Mouse (Mus musculus) MEL (cell line): ENCODE measurements at regions not wholly inside any gene's neighbourhood (a gene's known extent, or its start where the extent isn't known, plus 50 kb on each side); places are given as distances from the start of the nearest gene placed in this dataset.

Experiments
- DNase-seq: peaks from one replicate; pipeline ENCODE4 v3.0.0; 2011; ENCODE audit warnings: low read depth, low spot score
- H3K27ac ChIP-seq: 2 replicates; pipeline ENCODE4 v1.5.1; 2012; ENCODE audit warnings: low read depth, mild to moderate bottlenecking, control low read depth, low read length, moderate library complexity; ENCODE audit not compliant: control insufficient read depth
- H3K27me3 ChIP-seq, 2 experiments: fragments of 150-350 bp in 1 of 2; sonication (generic) in 1 of 2; 2 replicates each; pipeline ENCODE4 v1.6.1; 2012; ENCODE audit warnings: low read length in 2 of 2, mild to moderate bottlenecking in 2 of 2, improper control_type of control experiment in 1 of 2, moderate library complexity in 1 of 2; ENCODE audit not compliant: insufficient read depth in 2 of 2, control insufficient read depth in 1 of 2
- H3K36me3 ChIP-seq, 2 experiments: 2 replicates each; pipeline ENCODE4 v1.6.1; 2012 to 2014; ENCODE audit warnings: low read length in 2 of 2, improper control_type of control experiment in 1 of 2, inconsistent platforms in 1 of 2, mild to moderate bottlenecking in 1 of 2; ENCODE audit not compliant: insufficient read depth in 2 of 2, control insufficient read depth in 1 of 2
- H3K4me1 ChIP-seq, 2 experiments: fragments of 150-350 bp in 1 of 2; sonication (generic) in 1 of 2; 2 replicates each; pipeline ENCODE4 v1.6.1; 2012; ENCODE audit warnings: low read length in 2 of 2, improper control_type of control experiment in 1 of 2, mild to moderate bottlenecking in 1 of 2; ENCODE audit not compliant: insufficient read depth in 2 of 2, control insufficient read depth in 1 of 2
- H3K4me3 ChIP-seq, 2 experiments: fragments of 150-350 bp in 1 of 2; sonication (generic) in 1 of 2; 2 replicates each; pipeline ENCODE4 v1.5.1; 2012; ENCODE audit warnings: low read depth in 2 of 2, low read length in 2 of 2, mild to moderate bottlenecking in 2 of 2, moderate library complexity in 2 of 2, control low read depth in 1 of 2, improper control_type of control experiment in 1 of 2; ENCODE audit not compliant: control insufficient read depth in 1 of 2, insufficient read depth in 1 of 2
- H3K79me2 ChIP-seq: 2 replicates; pipeline ENCODE4 v1.6.1; 2012; ENCODE audit warnings: mild to moderate bottlenecking, low read length, moderate library complexity; ENCODE audit not compliant: control insufficient read depth, poor library complexity, insufficient read depth
- H3K9ac ChIP-seq: 2 replicates; pipeline ENCODE4 v1.6.1; 2012; ENCODE audit warnings: low read depth, mild to moderate bottlenecking, control low read depth, low read length, moderate library complexity; ENCODE audit not compliant: control insufficient read depth, poor library complexity, severe bottlenecking
- H3K9me3 ChIP-seq: fragments of 150-350 bp; sonication (generic); replicated peaks from 2 replicates; pipeline ENCODE4 v1.6.1; 2012; ENCODE audit warnings: mild to moderate bottlenecking, low read length, improper control_type of control experiment, moderate library complexity; ENCODE audit not compliant: insufficient read depth
- BHLHE40 ChIP-seq: IDR thresholded peaks from 2 replicates; pipeline ENCODE4 v1.6.1; 2012; ENCODE audit warnings: low read depth, mild to moderate bottlenecking, inconsistent platforms, low read length, improper control_type of control experiment, borderline replicate concordance
- E2F4 ChIP-seq: IDR thresholded peaks from 2 replicates; pipeline ENCODE4 v1.6.1; 2011; ENCODE audit warnings: low read depth, low read length, improper control_type of control experiment, borderline replicate concordance
- ELF1 ChIP-seq: IDR thresholded peaks from 2 replicates; pipeline ENCODE4 v1.6.1; 2014; ENCODE audit warnings: low read depth, mild to moderate bottlenecking, inconsistent platforms, low read length, improper control_type of control experiment, moderate library complexity
- EP300 ChIP-seq, 2 experiments: IDR thresholded peaks; 2 replicates each; pipeline ENCODE4 v1.6.1; 2011; ENCODE audit warnings: improper control_type of control experiment in 2 of 2, low read length in 2 of 2, low read depth in 1 of 2, mild to moderate bottlenecking in 1 of 2
- ETS1 ChIP-seq: IDR thresholded peaks from 2 replicates; pipeline ENCODE4 v1.6.1; 2012; ENCODE audit warnings: low read depth, mild to moderate bottlenecking, inconsistent platforms, low read length, improper control_type of control experiment, moderate library complexity
- GATA1 ChIP-seq: IDR thresholded peaks from 2 replicates; pipeline ENCODE4 v1.6.1; 2011; ENCODE audit warnings: low read depth, low read length, improper control_type of control experiment
- JUND ChIP-seq: IDR thresholded peaks from 2 replicates; pipeline ENCODE4 v1.6.1; 2011; ENCODE audit warnings: low read depth, mild to moderate bottlenecking, improper control_type of control experiment, low read length
- MAX ChIP-seq: IDR thresholded peaks from 2 replicates; pipeline ENCODE4 v1.6.1; 2011; ENCODE audit warnings: low read length, improper control_type of control experiment
- MYC ChIP-seq: IDR thresholded peaks from 2 replicates; pipeline ENCODE4 v1.6.1; 2011; ENCODE audit warnings: low read depth, mild to moderate bottlenecking, low read length, improper control_type of control experiment, moderate library complexity
- POLR2AphosphoS2 ChIP-seq: IDR thresholded peaks from 2 replicates; pipeline ENCODE4 v1.6.1; 2011; ENCODE audit warnings: low read length, improper control_type of control experiment
- POLR2AphosphoS5 ChIP-seq: IDR thresholded peaks from 2 replicates; pipeline ENCODE4 v1.6.1; 2012; ENCODE audit warnings: low read depth, borderline replicate concordance, mild to moderate bottlenecking, inconsistent platforms, low read length, moderate library complexity, mixed read lengths
- RCOR1 ChIP-seq: IDR thresholded peaks from 2 replicates; pipeline ENCODE4 v1.6.1; 2012; ENCODE audit warnings: low read depth, mild to moderate bottlenecking, inconsistent platforms, low read length, improper control_type of control experiment
- SMC3 ChIP-seq: IDR thresholded peaks from 2 replicates; pipeline ENCODE4 v1.6.1; 2011; ENCODE audit warnings: low read depth, low read length, improper control_type of control experiment
- TAL1 ChIP-seq: IDR thresholded peaks from 2 replicates; pipeline ENCODE4 v1.6.1; 2012; ENCODE audit warnings: mild to moderate bottlenecking, inconsistent platforms, low read length, moderate library complexity, mixed read lengths
- TBP ChIP-seq: IDR thresholded peaks from 2 replicates; pipeline ENCODE4 v1.8.0; 2011; ENCODE audit warnings: low read depth, low read length, improper control_type of control experiment
- TCF12 ChIP-seq: IDR thresholded peaks from 2 replicates; pipeline ENCODE4 v1.6.1; 2014; ENCODE audit warnings: low read depth, mild to moderate bottlenecking, inconsistent platforms, low read length, improper control_type of control experiment, moderate library complexity
- USF1 ChIP-seq: IDR thresholded peaks from 2 replicates; pipeline ENCODE4 v1.6.1; 2014; ENCODE audit warnings: low read depth, mild to moderate bottlenecking, inconsistent platforms, low read length, improper control_type of control experiment, moderate library complexity

DNA sequence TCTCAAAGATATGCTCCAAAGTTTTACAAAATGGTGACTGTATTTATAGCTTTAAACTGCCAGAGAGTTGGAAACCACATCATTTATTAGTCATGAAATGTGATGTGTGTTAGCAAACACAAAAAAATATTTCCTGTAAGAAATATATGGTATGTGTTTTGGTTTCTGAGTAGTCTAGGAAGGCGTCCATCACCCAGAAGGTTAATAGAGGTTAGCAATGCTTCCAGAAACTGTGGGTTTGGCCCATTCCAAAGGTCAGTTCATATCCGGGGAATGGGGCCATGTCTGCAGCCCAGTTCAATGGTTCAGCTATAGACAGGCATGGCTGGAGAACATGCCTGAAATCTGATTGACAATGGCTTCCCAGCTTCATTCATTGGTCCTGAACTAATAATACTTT, 235.1 kb downstream of the Nfkbiz start:
- Histone ChIP-seq H3K9ac (no peak overlapping the region), H3K27me3 (peaks cover 3% of the 10 kb centered on the region in 2 experiments; a peak in 1 of 4 replicates), H3K36me3 (no peaks in the 10 kb centered on the region), H3K4me3 (no peak overlapping the region), H3K4me1 (no peaks in the 10 kb centered on the region), H3K79me2 (no peaks in the 10 kb centered on the region), H3K27ac (no peak overlapping the region), H3K9me3 (no peaks in the 10 kb centered on the region)
- TF ChIP-seq ETS1 (no peak), GATA1 (no peak), POLR2AphosphoS2 (no peak), E2F4 (no peak), TAL1 (no peak), ELF1 (no peak), MAX (no peak)
- DNase-seq = no peak

DNA sequence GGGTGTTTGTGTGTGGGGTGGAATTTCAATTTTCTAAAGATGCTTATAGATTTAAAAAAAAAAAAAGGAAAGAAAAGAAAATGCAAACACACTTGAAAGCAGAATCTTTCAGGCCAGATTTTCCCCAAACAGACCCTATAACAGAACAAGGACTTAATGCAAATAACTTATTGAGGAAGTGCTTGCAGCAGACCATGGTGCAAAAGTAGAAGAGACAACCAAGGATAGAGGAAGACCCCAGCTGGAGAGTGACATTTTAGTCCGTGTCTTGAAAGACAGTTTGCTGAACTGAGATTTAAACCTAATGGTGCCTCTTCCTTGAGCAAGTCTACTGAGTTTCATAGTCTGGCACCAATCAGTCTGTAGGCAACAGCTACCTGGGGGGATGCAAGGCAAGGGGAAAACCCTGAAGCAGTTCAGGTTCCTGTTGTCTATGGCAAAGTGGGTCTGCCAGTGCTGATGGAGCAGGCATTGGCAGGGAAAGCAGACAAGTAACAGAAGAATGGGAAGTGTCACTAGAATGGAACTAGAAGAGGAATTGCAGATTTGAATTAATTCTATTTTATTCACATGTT, 249.2 kb downstream of the Nfkbiz start:
- DNase-seq = no peak
- Histone ChIP-seq H3K9me3 (no peaks in the 10 kb centered on the region), H3K9ac (no peak overlapping the region), H3K27ac (no peak overlapping the region), H3K4me3 (no peak overlapping the region), H3K79me2 (no peaks in the 10 kb centered on the region), H3K27me3 (peaks cover 0 to 2% of the 10 kb centered on the region in 2 experiments; a peak in 3 of 4 replicates), H3K4me1 (no peaks in the 10 kb centered on the region), H3K36me3 (no peaks in the 10 kb centered on the region)
- TF ChIP-seq TBP = no peak

DNA sequence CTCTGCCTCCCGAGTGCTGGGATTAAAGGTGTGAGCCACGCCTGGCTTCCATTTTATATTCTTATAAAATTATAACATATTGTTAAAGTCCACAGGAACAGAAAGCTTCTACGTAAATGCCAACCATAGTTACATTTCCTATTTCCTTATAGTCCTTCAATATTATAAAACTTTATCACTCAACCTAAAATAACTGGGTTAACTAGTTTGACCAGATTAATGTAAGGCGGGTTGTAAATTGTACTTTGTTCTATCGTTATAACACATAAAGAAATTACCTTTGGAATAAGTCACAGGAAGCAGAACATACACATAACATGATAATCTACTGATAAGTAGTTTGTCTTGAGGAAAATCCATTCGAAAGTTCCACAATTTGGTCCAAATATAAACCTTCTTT, 251.6 kb downstream of the Nfkbiz start:
- H3K9me3 ChIP-seq = no peaks in the 10 kb centered on the region
- no peak overlapping the region for H3K9ac ChIP-seq
- peaks cover 2% of the 10 kb centered on the region in 2 experiments; a peak in 3 of 4 replicates for H3K27me3 ChIP-seq
- no peak for DNase-seq
- no peaks in the 10 kb centered on the region for H3K4me1 ChIP-seq
- H3K27ac ChIP-seq = no peak overlapping the region
- no peaks in the 10 kb centered on the region for H3K79me2 ChIP-seq
- no peaks in the 10 kb centered on the region for H3K36me3 ChIP-seq
- H3K4me3 ChIP-seq = no peak overlapping the region
- TF ChIP-seq MAX = no peak

DNA sequence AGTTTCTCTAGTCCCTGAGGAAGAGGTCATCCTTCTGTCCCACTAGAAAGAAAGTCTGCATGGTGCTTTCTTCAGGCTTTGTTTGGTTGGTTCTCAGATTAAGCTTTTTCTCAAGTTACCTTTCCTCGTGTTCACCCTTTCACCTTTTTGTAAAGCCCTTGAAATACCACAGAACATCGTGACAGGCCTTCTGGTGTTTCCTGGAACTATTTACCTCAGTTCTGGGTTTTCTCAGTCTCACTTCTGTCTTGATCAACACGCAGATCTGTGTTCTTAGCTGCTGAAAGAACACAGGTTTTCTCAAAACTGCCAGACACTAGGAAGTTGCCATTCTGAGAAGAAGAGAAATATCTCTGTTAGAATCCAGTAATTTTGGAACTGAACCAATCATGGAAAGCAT, 255.8 kb downstream of the Nfkbiz start:
- Histone ChIP-seq H3K79me2 (no peaks in the 10 kb centered on the region), H3K9ac (no peak overlapping the region), H3K4me3 (no peak overlapping the region), H3K27me3 (peaks cover 2% of the 10 kb centered on the region in 2 experiments), H3K27ac (no peak overlapping the region), H3K9me3 (no peaks in the 10 kb centered on the region), H3K36me3 (no peaks in the 10 kb centered on the region), H3K4me1 (no peaks in the 10 kb centered on the region)
- DNase-seq = no peak
- TF ChIP-seq USF1 (no peak), GATA1 (no peak), TBP (no peak), SMC3 (no peak), BHLHE40 (no peak), EP300 (IDR thresholded peaks at IDR 0.05; ENCODE audit: low read depth in 1 of 2, low read length in 2 of 2) (no peak), JUND (no peak), MYC (no peak), POLR2AphosphoS5 (no peak), TCF12 (no peak), RCOR1 (no peak)
